Mouse (Mus musculus) midbrain, postnatal 0 days (tissue): ENCODE data around the gene Tnfsfm13. TPM values are rescaled to one million over a fixed set of nuclear protein-coding genes. Genes with fewer than 3 reads are reported as not detected.
A peak's percentile ranks its signal among the peaks of the same experiment; 100 is the strongest.

Source experiments
- ATAC-seq: fragments of 200-750 bp; cut with Nextera tagmentation; 2 replicates; pipeline ENCODE4 v1.8.0; 2017; ENCODE audit warnings: moderate number of reproducible peaks, mild to moderate bottlenecking, moderate TSS enrichment, moderate library complexity; ENCODE audit not compliant: low FRiP score
- DNase-seq: peaks from one replicate; pipeline ENCODE4 v3.0.0-alpha.2; 2015; ENCODE audit warnings: low spot score
- H3K27ac ChIP-seq: fragments of 300-500 bp; sonication (generic); 2 replicates; pipeline ENCODE4 v1.5.1; 2014; ENCODE audit warnings: low read depth, mild to moderate bottlenecking, low read length, mixed read lengths
- H3K27me3 ChIP-seq: fragments of 300-500 bp; sonication (generic); 2 replicates; pipeline ENCODE4 v1.6.1; 2014; ENCODE audit warnings: low read length, control low read depth, mixed read lengths; ENCODE audit not compliant: insufficient read depth
- H3K36me3 ChIP-seq: fragments of 300-500 bp; sonication (generic); 2 replicates; pipeline ENCODE4 v1.6.1; 2014; ENCODE audit warnings: low read length, control low read depth, mixed read lengths; ENCODE audit not compliant: insufficient read depth
- H3K4me1 ChIP-seq: fragments of 300-500 bp; sonication (generic); 2 replicates; pipeline ENCODE4 v1.6.1; 2014; ENCODE audit warnings: mild to moderate bottlenecking, control low read depth, antibody characterized with exemption, low read length, mixed read lengths; ENCODE audit not compliant: insufficient read depth
- H3K4me2 ChIP-seq: fragments of 300-500 bp; sonication (generic); 2 replicates; pipeline ENCODE4 v1.6.1; 2014; ENCODE audit warnings: low read depth, mild to moderate bottlenecking, low read length, mixed read lengths; ENCODE audit not compliant: poor library complexity, severe bottlenecking
- H3K4me3 ChIP-seq: fragments of 300-500 bp; sonication (generic); 2 replicates; pipeline ENCODE4 v1.5.1; 2014; ENCODE audit warnings: low read depth, mild to moderate bottlenecking, low read length, moderate library complexity
- H3K9ac ChIP-seq: fragments of 300-500 bp; sonication (generic); replicated peaks from 2 replicates; pipeline ENCODE4 v1.6.1; 2014; ENCODE audit warnings: mild to moderate bottlenecking, low read length, moderate library complexity, mixed read lengths; ENCODE audit not compliant: poor library complexity, severe bottlenecking
- H3K9me3 ChIP-seq: fragments of 300-500 bp; sonication (generic); 2 replicates; pipeline ENCODE4 v1.6.1; 2016; ENCODE audit warnings: low read length, control low read depth
- CTCF ChIP-seq: IDR thresholded peaks from 2 replicates; pipeline ENCODE4 v1.5.1; 2016; ENCODE audit warnings: antibody characterized with exemption, mild to moderate bottlenecking
- WGBS: fragments of 180-500 bp; shearing (Covaris S2); extraction: QIAGEN DNeasy Blood & Tissue Kit; methylation state at CpG from one replicate; pipeline ENCODE4 v1.1.7; 2014; 5-methylcytosine and 5-hydroxymethylcytosine counted together
- polyA plus RNA-seq: library from polyadenylated mRNA; unstranded; fragments of >200 nt; fragmentation: Nextera tagmentation; extraction: Ambion mirVana; gene quantifications from 2 replicates; pipeline ENCODE4 v1.2.1, GENCODE M21; 2015
- total RNA-seq: library from RNA; depleted of rRNA; stranded (reverse); fragments of >200 nt; gene quantifications from 2 replicates; pipeline ENCODE4 v1.2.3, GENCODE M21; 2014

The Tnfsfm13 gene
- total and polyA plus RNA-seq, 2 experiments from 2014 or later = 1.2 to 1.3 TPM

- no peaks in the 10 kb centered on the region for H3K27me3 ChIP-seq
- 68% methylated on average over 6 of the region's 6 CpGs for WGBS
- no peaks in the 10 kb centered on the region for H3K9me3 ChIP-seq
- no peak overlapping the region for H3K27ac ChIP-seq
- peak; percentile 11; the same call in 1 of the 2 replicates for TF ChIP-seq CTCF
- H3K4me2 ChIP-seq = no peak overlapping the region
- no peak for ATAC-seq
- H3K9ac ChIP-seq = no peak overlapping the region
- H3K36me3 ChIP-seq = no peaks in the 10 kb centered on the region
- no peaks in the 10 kb centered on the region for H3K4me1 ChIP-seq
- DNase-seq = no peak
- no peak overlapping the region for H3K4me3 ChIP-seq
Observed at GRCm38 (mm10) chr11:69719423-69719822, 23.5 kb upstream of the Tnfsfm13 start.

DNA sequence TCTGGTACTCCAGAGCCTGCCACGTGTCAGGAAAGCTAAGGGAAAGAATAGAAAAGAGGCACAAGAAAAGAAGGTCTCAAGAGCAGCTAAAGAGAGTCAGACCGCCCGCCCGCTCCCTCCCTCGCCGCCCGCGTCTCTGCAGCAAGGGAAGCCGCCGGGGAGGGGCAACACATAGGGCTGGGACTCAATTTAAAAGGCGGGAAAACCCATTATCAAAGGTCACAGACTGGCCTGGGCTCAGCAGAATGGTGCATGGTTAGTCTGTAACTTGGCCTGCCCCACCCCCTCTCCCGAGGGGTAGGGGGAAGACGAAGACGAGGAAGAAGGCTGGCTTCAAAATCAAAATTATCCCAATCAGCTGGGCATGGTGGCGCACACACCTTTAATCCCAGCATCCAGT, 22.8 kb upstream of the Tnfsfm13 start:
- 27% methylated on average over 15 of the region's 15 CpGs for WGBS

DNA sequence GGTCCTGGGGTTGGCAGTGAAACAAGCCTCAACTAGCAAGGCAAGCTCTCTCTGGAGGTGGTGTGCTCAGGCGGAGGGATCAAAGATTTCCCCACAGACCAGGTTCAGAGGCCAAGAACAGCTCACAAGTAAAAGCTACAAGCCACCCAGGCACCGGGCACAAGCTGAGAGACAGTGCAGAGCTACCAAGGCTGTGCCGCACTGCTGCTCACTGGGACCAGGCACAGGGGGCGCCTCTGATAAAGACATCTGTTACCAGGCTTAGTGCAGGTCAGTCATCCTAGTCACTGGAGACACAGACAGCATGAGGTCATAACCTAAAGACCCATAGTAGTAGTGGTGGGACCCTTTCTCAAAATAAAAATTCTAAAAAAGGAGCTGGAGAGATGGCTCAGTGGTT, 21.1 kb upstream of the Tnfsfm13 start:
- Histone ChIP-seq H3K27ac (no peak overlapping the region), H3K4me2 (no peak overlapping the region), H3K9ac (no peak overlapping the region), H3K27me3 (no peaks in the 10 kb centered on the region), H3K36me3 (no peaks in the 10 kb centered on the region), H3K9me3 (no peaks in the 10 kb centered on the region), H3K4me1 (no peaks in the 10 kb centered on the region), H3K4me3 (no peak overlapping the region)
- no peak for TF ChIP-seq CTCF
- 74% methylated on average over 4 of the region's 4 CpGs for WGBS
- ATAC-seq = no peak
- DNase-seq = no peak

More for the DNA sequence above, 22.8 kb upstream of the Tnfsfm13 start:
- DNase-seq (no peak), ATAC-seq (no peak)
- no peaks in the 10 kb centered on the region for H3K36me3 ChIP-seq
- 0 out of 2 replicates have a peak overlapping the region, but pooled peaks have one; percentile 4 for H3K4me2 ChIP-seq
- no peaks in the 10 kb centered on the region for H3K9me3 ChIP-seq
- no peak overlapping the region for H3K4me3 ChIP-seq
- no peak overlapping the region for H3K9ac ChIP-seq
- no peak for TF ChIP-seq CTCF
- H3K27me3 ChIP-seq = no peaks in the 10 kb centered on the region
- no peak overlapping the region for H3K27ac ChIP-seq
- H3K4me1 ChIP-seq = no peaks in the 10 kb centered on the region

DNA sequence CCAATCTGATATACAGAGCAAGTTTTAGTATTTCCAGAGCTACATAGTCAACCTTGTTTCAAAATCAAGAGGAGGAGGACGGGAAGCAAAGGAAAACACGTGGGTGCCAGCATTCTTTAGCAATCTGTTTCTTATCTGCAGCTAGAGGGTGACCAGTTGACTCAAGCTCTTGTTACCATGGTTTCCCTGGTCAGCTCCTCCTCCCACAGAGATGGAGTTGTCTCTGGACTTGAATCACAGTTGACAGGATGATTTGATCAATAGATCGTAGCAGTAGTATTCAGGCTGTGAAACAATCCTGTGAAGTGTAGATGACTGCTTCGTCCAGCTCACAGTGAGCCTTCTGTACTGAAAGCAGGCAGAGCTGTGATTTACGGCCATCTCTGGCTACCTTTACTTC, 20.0 kb upstream of the Tnfsfm13 start:
- Histone ChIP-seq H3K9ac (no peak overlapping the region), H3K36me3 (no peaks in the 10 kb centered on the region), H3K9me3 (no peaks in the 10 kb centered on the region), H3K4me2 (no peak overlapping the region), H3K27ac (no peak overlapping the region), H3K4me1 (no peaks in the 10 kb centered on the region), H3K27me3 (no peaks in the 10 kb centered on the region), H3K4me3 (no peak overlapping the region)
- TF ChIP-seq CTCF = no peak
- whole genome bisulfite sequencing = 14% methylated on average over 5 of the region's 5 CpGs
- ATAC-seq (no peak), DNase-seq (no peak)

GRCm38 (mm10) chr11:69715482-69715881, 19.6 kb upstream of the Tnfsfm13 start:
- Histone ChIP-seq H3K4me1 (no peaks in the 10 kb centered on the region), H3K4me3 (no peak overlapping the region), H3K4me2 (no peak overlapping the region), H3K9me3 (no peaks in the 10 kb centered on the region), H3K27ac (no peak overlapping the region), H3K27me3 (no peaks in the 10 kb centered on the region), H3K36me3 (no peaks in the 10 kb centered on the region), H3K9ac (no peak overlapping the region)
- DNase-seq (no peak), ATAC-seq (no peak)
- peak; percentile 61 for TF ChIP-seq CTCF
- 60% methylated on average over 9 of the region's 9 CpGs for WGBS

- Histone ChIP-seq H3K9me3 (no peaks in the 10 kb centered on the region), H3K4me3 (no peak overlapping the region), H3K36me3 (no peaks in the 10 kb centered on the region), H3K4me2 (no peak overlapping the region), H3K27ac (no peak overlapping the region), H3K4me1 (0 out of 2 replicates have a peak, but pooled peaks cover 2% of the 10 kb centered on the region), H3K27me3 (no peaks in the 10 kb centered on the region), H3K9ac (no peak overlapping the region)
- ATAC-seq (no peak), DNase-seq (no peak)
- no peak for TF ChIP-seq CTCF
- WGBS = 72% methylated on average over 18 of the region's 18 CpGs
Observed at GRCm38 (mm10) chr11:69714636-69715329, 18.9 kb upstream of the Tnfsfm13 start.
